Mouse (Mus musculus): ENCODE measurements around the gene Gm10447. TPM values are rescaled to one million over a fixed set of nuclear protein-coding genes. Genes with fewer than 3 reads are reported as not detected.
A peak's percentile ranks its signal among the peaks of the same experiment; 100 is the strongest.

The Gm10447 gene
- polyA plus RNA-seq (2012; fragmentation: generic; extraction: Trizol): not detected
- long read RNA-seq, experiment 1: 0 reads
- long read RNA-seq, experiment 2: 0 reads

GRCm38 (mm10) chr11:53456474-53457371 lies at the start of gene Gm10447, which contains the start of gene Shroom1:
TSS of gene Gm10447 (minus strand) at chr11:53457110.
TSS of gene Shroom1 (plus strand) at chr11:53457205.
- peak within 1 kb of the TSS; percentile 71 for H3ac ChIP-seq (ENCODE audit: control insufficient read depth, insufficient read length, low read depth)
- H3K79me2 ChIP-seq (ENCODE audit: control insufficient read depth, insufficient read depth): no peaks in the 10 kb centered on the region
- H3K4me3 ChIP-seq (ENCODE audit: insufficient read depth, poor library complexity, severe bottlenecking): peak within 1 kb of the TSS; percentile 29
- H3K27me3 ChIP-seq (ENCODE audit: control insufficient read depth, insufficient read depth, insufficient read length): no peaks in the 10 kb centered on the region
- H3K79me3 ChIP-seq (ENCODE audit: low read depth): no peaks in the 10 kb centered on the region
- TF ChIP-seq FOSL1 (IDR thresholded peaks at IDR 0.05; ENCODE audit: insufficient read depth, low read length, poor library complexity, severe bottlenecking): no peak
- no peak for TF ChIP-seq MYOG (IDR thresholded peaks at IDR 0.05; ENCODE audit: control insufficient read depth, extremely low read depth, insufficient read length)
- no peak for TF ChIP-seq USF1 (IDR thresholded peaks at IDR 0.05; ENCODE audit: low read depth)
- TF ChIP-seq CTCF (IDR thresholded peaks at IDR 0.05; ENCODE audit: control insufficient read depth, insufficient read depth, insufficient read length): peak; percentile 26
- no peak for TF ChIP-seq CEBPB (IDR thresholded peaks at IDR 0.05; ENCODE audit: low read depth)
- no peaks in the 10 kb centered on the region for H3K36me3 ChIP-seq (ENCODE audit: control insufficient read depth, insufficient read depth)

GRCm38 (mm10) chr11:53505026-53505663 lies 48.2 kb upstream of the Gm10447 start:
- no peaks in the 10 kb centered on the region for H3K79me3 ChIP-seq (ENCODE audit: low read depth)
- H3K79me2 ChIP-seq (ENCODE audit: control insufficient read depth, insufficient read depth): no peaks in the 10 kb centered on the region
- no peak overlapping the region for H3K4me3 ChIP-seq (ENCODE audit: insufficient read depth, poor library complexity, severe bottlenecking)
- H3K27me3 ChIP-seq (ENCODE audit: control insufficient read depth, insufficient read depth, insufficient read length): no peaks in the 10 kb centered on the region
- no peaks in the 10 kb centered on the region for H3K36me3 ChIP-seq (ENCODE audit: control insufficient read depth, insufficient read depth)
- no peak overlapping the region for H3ac ChIP-seq (ENCODE audit: control insufficient read depth, insufficient read length, low read depth)
- TF ChIP-seq FOSL1 (IDR thresholded peaks at IDR 0.05; ENCODE audit: insufficient read depth, low read length, poor library complexity, severe bottlenecking): no peak
- TF ChIP-seq MYOG (IDR thresholded peaks at IDR 0.05; ENCODE audit: control insufficient read depth, extremely low read depth, insufficient read length): no peak
- no peak for TF ChIP-seq CTCF (IDR thresholded peaks at IDR 0.05; ENCODE audit: control insufficient read depth, insufficient read depth, insufficient read length)
- TF ChIP-seq MYOD1 (IDR thresholded peaks at IDR 0.05; ENCODE audit: control insufficient read depth, insufficient read length, low read depth): no peak
- TF ChIP-seq MAX (IDR thresholded peaks at IDR 0.05): no peak
- TF ChIP-seq USF1 (IDR thresholded peaks at IDR 0.05; ENCODE audit: low read depth): no peak

DNA sequence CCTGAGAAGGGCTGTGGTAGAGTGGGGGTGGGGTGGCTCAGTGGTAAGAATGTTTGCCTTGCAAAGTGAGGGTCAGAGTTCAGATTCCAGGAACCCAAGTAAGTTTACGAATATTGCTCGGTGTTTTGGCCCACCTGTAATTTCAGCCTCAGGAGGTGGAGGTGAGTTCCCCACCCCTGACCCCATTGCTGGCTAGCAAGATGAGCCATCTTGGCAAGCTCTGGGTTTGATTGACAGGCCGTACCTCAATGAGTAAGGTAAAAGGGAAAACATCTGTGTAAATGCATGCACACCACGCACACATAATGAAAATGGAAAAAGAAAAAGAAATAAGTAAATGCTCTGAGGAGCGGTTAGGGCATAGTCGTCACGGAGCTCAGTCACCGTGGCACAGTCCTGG lies 47.5 kb upstream of the Gm10447 start:
- no peaks in the 10 kb centered on the region for H3K27me3 ChIP-seq (ENCODE audit: control insufficient read depth, insufficient read depth, insufficient read length)
- H3K79me2 ChIP-seq (ENCODE audit: control insufficient read depth, insufficient read depth): no peaks in the 10 kb centered on the region
- no peaks in the 10 kb centered on the region for H3K36me3 ChIP-seq (ENCODE audit: control insufficient read depth, insufficient read depth)
- no peaks in the 10 kb centered on the region for H3K79me3 ChIP-seq (ENCODE audit: low read depth)
- H3ac ChIP-seq (ENCODE audit: control insufficient read depth, insufficient read length, low read depth): no peak overlapping the region
- no peak overlapping the region for H3K4me3 ChIP-seq (ENCODE audit: insufficient read depth, poor library complexity, severe bottlenecking)
- TF ChIP-seq CEBPB (IDR thresholded peaks at IDR 0.05; ENCODE audit: low read depth) (no peak), CTCF (IDR thresholded peaks at IDR 0.05; ENCODE audit: control insufficient read depth, insufficient read depth, insufficient read length) (no peak), FOSL1 (IDR thresholded peaks at IDR 0.05; ENCODE audit: insufficient read depth, low read length, poor library complexity, severe bottlenecking) (no peak), USF1 (IDR thresholded peaks at IDR 0.05; ENCODE audit: low read depth) (no peak), MYOG (IDR thresholded peaks at IDR 0.05; ENCODE audit: control insufficient read depth, extremely low read depth, insufficient read length) (no peak)

GRCm38 (mm10) chr11:53503738-53504137 lies 46.8 kb upstream of the Gm10447 start:
- Histone ChIP-seq H3K36me3 (ENCODE audit: control insufficient read depth, insufficient read depth) (no peaks in the 10 kb centered on the region), H3K79me3 (ENCODE audit: low read depth) (no peaks in the 10 kb centered on the region), H3K4me3 (ENCODE audit: insufficient read depth, poor library complexity, severe bottlenecking) (no peak overlapping the region), H3ac (ENCODE audit: control insufficient read depth, insufficient read length, low read depth) (no peak overlapping the region), H3K79me2 (ENCODE audit: control insufficient read depth, insufficient read depth) (no peaks in the 10 kb centered on the region), H3K27me3 (ENCODE audit: control insufficient read depth, insufficient read depth, insufficient read length) (no peaks in the 10 kb centered on the region)
- no peak for TF ChIP-seq MYOG (IDR thresholded peaks at IDR 0.05; ENCODE audit: control insufficient read depth, extremely low read depth, insufficient read length)
- TF ChIP-seq MYOD1 (IDR thresholded peaks at IDR 0.05; ENCODE audit: control insufficient read depth, insufficient read length, low read depth): no peak
- TF ChIP-seq CEBPB (IDR thresholded peaks at IDR 0.05; ENCODE audit: low read depth): peak; percentile 41
- TF ChIP-seq MAX (IDR thresholded peaks at IDR 0.05): no peak

DNA sequence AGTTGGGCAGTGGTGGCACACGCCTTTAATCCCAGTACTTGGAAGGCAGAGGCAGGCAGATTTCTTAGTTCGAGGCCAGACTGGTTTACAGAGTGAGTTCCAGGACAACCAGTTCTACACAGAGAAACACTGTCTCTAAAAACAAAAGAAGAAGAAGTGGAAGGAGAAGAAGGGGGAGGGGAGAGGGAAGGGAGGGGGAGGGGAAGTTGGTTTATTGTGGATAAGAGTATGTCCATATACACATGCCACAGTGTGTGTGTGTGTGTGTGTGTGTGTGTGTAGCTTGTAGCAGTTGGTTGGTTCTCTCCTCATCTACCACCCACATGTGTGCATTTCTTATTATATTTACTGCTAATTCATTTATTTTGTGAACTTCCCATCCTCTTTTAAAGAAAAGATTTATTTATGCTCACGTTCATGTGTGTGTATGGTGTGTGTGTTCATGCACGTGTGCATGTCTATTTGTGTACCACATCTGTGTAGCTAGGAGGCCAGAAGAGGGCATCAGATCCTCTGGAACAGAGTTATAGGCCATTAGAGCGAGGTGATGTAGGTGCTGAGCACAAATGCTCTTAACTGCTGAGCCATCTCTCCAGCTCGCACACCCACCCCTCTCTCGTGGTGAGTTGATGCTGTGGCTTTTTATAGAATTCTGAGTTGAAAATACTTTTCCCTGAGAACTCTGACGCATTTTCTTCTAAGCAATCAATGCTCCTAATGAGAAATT lies 45.3 kb upstream of the Gm10447 start:
- H3K79me2 ChIP-seq (ENCODE audit: control insufficient read depth, insufficient read depth): no peaks in the 10 kb centered on the region
- no peak overlapping the region for H3K4me3 ChIP-seq (ENCODE audit: insufficient read depth, poor library complexity, severe bottlenecking)
- no peaks in the 10 kb centered on the region for H3K27me3 ChIP-seq (ENCODE audit: control insufficient read depth, insufficient read depth, insufficient read length)
- no peaks in the 10 kb centered on the region for H3K79me3 ChIP-seq (ENCODE audit: low read depth)
- no peaks in the 10 kb centered on the region for H3K36me3 ChIP-seq (ENCODE audit: control insufficient read depth, insufficient read depth)
- no peak overlapping the region for H3ac ChIP-seq (ENCODE audit: control insufficient read depth, insufficient read length, low read depth)
- TF ChIP-seq CEBPB (IDR thresholded peaks at IDR 0.05; ENCODE audit: low read depth) (no peak), USF1 (IDR thresholded peaks at IDR 0.05; ENCODE audit: low read depth) (no peak), CTCF (IDR thresholded peaks at IDR 0.05; ENCODE audit: control insufficient read depth, insufficient read depth, insufficient read length) (peak; percentile 10), FOSL1 (IDR thresholded peaks at IDR 0.05; ENCODE audit: insufficient read depth, low read length, poor library complexity, severe bottlenecking) (no peak)
